Mouse (Mus musculus) ZHBTc4 (cell line): ENCODE data around the gene Gm49354.
A peak's percentile ranks its signal among the peaks of the same experiment; 100 is the strongest.

Source experiments
- DNase-seq: peaks from one replicate; pipeline ENCODE4 v3.0.0-alpha.2; 2011; ENCODE audit warnings: low read depth, low spot score

The Gm49354 gene

DNA sequence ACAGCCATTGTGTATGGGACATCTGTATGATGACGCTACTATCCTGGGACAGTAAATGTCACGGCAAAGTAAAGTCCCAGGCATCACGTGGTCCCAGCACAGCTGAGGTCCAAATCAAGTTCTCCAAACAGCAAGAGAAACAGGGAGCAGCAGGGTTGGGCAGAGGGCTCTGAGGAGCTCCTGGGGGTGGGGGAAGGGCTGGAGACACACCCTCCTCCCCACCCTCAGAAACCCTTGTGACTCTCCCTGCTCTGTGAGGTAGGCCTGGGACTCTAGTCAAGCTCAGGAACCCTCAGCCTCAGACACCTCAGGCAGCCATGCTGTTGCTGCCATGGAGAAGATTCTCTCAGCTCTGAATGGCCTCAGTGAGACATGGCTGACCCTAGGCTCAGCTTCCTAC is 70.1 kb downstream of the Gm49354 start, which contains the start of gene Spata31d1b:
Gene Spata31d1b (plus strand): TSS at position 301 of the 400 bp plus-strand sequence.
- DNase-seq = peak; percentile 58

DNA sequence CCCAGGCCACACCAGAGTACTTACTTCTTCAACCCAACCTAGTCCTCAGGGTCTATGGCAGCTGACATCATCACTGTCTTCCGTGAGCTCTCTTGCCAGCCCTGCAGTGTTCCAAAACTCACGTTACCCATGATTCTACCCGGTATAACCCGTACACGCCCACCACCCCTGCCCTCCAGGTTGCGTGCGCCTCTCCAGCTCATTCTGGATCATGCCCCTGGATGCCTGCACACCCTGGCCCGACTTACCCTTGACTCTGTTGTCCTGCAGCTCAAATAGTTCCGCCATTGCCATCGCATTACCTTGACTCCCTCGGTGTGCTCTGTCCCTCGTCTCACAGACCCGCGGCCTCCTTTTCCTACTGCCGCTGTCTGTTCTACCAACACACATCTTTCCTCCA is 71.8 kb downstream of the Gm49354 start, which contains the start of gene Spata31d1a:
Gene Spata31d1a (minus strand): TSS at position 101 of the 400 bp plus-strand sequence.
- peak; percentile 45 for DNase-seq
